Mouse (Mus musculus) cerebellum, adult 2 months (tissue): ENCODE data around the gene Rassf1.

ENCODE experiments used
- CTCF ChIP-seq: fragments of 200-500 bp; IDR thresholded peaks from 2 replicates; pipeline ENCODE4 v1.5.1; 2011; ENCODE audit warnings: low read depth, mild to moderate bottlenecking, control low read depth, low read length, moderate library complexity, borderline replicate concordance; ENCODE audit not compliant: insufficient read depth
- POLR2A ChIP-seq: fragments of 200-500 bp; IDR thresholded peaks from 2 replicates; pipeline ENCODE4 v1.6.1; 2011; ENCODE audit warnings: low read length, control low read depth, borderline replicate concordance; ENCODE audit not compliant: insufficient read depth

DNA sequence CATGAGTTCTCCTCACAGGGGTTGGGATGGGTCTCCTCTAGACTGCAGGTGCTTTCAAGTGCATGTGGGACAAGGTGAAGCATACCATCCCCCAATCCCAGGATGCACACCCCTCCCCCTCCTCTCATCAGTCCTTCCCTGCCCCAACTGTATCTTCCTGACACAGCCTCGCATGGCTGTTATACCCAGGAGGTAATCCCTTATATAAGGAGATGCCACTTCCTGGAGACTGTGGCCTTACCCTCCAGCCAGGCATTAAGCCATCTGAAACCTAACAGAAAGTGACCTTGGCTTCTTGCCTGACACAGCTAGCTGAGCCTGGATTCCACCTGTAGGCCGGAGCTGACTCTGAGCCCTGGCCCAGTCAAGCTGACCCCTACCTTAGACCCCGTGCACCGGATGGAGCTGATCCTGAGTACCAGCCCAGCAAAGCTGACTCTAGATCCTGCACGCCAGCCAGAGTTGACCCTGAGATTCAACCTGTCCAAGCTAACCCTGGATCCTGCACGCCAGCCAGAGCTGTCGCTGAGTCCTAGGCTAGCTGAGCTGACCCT lies 31.2 kb downstream of the Rassf1 start:
- TF ChIP-seq CTCF, result no peak
- TF ChIP-seq POLR2A, result no peak
